8 mouse cellular contexts compared by ENCODE assay signal in genomic region chr10:121587371-121587840, GRCm38 (mm10). TPM values are rescaled to one million over a fixed set of nuclear protein-coding genes. Genes with fewer than 3 reads are reported as not detected.
DNase-seq lines count a peak whose midpoint lies in the region; ATAC-seq and TF ChIP-seq lines count a peak whose summit lies in the region.

No protein-coding gene starts in this region.

- H3K27ac ChIP-seq in spleen, adult 2 months (ENCODE audit: insufficient read depth, low read length): no peak overlapping the region
- H3K27ac ChIP-seq in forebrain, embryonic 13.5 days: no peak overlapping the region
- peak overlapping the region; percentile 85 for H3K27ac ChIP-seq in liver, embryonic 12.5 days
- H3K27ac ChIP-seq in stomach, postnatal 0 days (replicated peaks): peak overlapping the region; percentile 94

- no peak for TF ChIP-seq POLR2A in spleen, adult 2 months (IDR thresholded peaks at IDR 0.05; ENCODE audit: low read depth, low read length)

- H3K4me1 ChIP-seq in spleen, adult 2 months (ENCODE audit: control insufficient read depth, insufficient read depth, insufficient read length): peaks cover 4% of the 10 kb centered on the region
- peaks cover 14% of the 10 kb centered on the region for H3K4me1 ChIP-seq in forebrain, embryonic 13.5 days
- H3K4me1 ChIP-seq in liver, embryonic 12.5 days: peaks cover 28% of the 10 kb centered on the region
- H3K4me1 ChIP-seq in stomach, postnatal 0 days (replicated peaks; ENCODE audit: control insufficient read depth, insufficient read depth): no peaks in the 10 kb centered on the region

- no peaks in the 10 kb centered on the region for H3K9me3 ChIP-seq in forebrain, embryonic 13.5 days (replicated peaks)
- no peaks in the 10 kb centered on the region for H3K9me3 ChIP-seq in liver, embryonic 12.5 days (replicated peaks)
- no peaks in the 10 kb centered on the region for H3K9me3 ChIP-seq in stomach, postnatal 0 days (ENCODE audit: control insufficient read depth, low read length)

- peak overlapping the region; percentile 98 for H3K4me3 ChIP-seq in spleen, adult 2 months (ENCODE audit: extremely low read depth, insufficient read depth, insufficient read length)
- H3K4me3 ChIP-seq in forebrain, embryonic 13.5 days: peak overlapping the region; percentile 88
- peak overlapping the region; percentile 90 for H3K4me3 ChIP-seq in liver, embryonic 12.5 days
- H3K4me3 ChIP-seq in stomach, postnatal 0 days (ENCODE audit: low read depth, low read length): peak overlapping the region; percentile 86

- H3K4me2 ChIP-seq in forebrain, embryonic 13.5 days: peak overlapping the region; percentile 83
- H3K4me2 ChIP-seq in liver, embryonic 12.5 days: peak overlapping the region; percentile 83
- peak overlapping the region; percentile 69 for H3K4me2 ChIP-seq in stomach, postnatal 0 days (replicated peaks; ENCODE audit: low read depth)

- no peaks in the 10 kb centered on the region for H3K27me3 ChIP-seq in spleen, adult 2 months (ENCODE audit: control insufficient read depth, insufficient read depth, low read length)
- no peaks in the 10 kb centered on the region for H3K27me3 ChIP-seq in forebrain, embryonic 13.5 days
- no peaks in the 10 kb centered on the region for H3K27me3 ChIP-seq in liver, embryonic 12.5 days (replicated peaks)
- no peaks in the 10 kb centered on the region for H3K27me3 ChIP-seq in stomach, postnatal 0 days (ENCODE audit: control insufficient read depth, insufficient read depth, low read length)

- no peak for ATAC-seq in forebrain, embryonic 13.5 days
- no peak for ATAC-seq in liver, embryonic 12.5 days
- no peak for ATAC-seq in stomach, postnatal 0 days (ENCODE audit: low FRiP score, low TSS enrichment)

- H3K36me3 ChIP-seq in spleen, adult 2 months (ENCODE audit: control insufficient read depth, insufficient read depth, low read length): peaks cover 5% of the 10 kb centered on the region
- peaks cover 37% of the 10 kb centered on the region for H3K36me3 ChIP-seq in forebrain, embryonic 13.5 days (ENCODE audit: poor library complexity, severe bottlenecking)
- H3K36me3 ChIP-seq in liver, embryonic 12.5 days: peaks cover 64% of the 10 kb centered on the region
- H3K36me3 ChIP-seq in stomach, postnatal 0 days (ENCODE audit: control insufficient read depth, insufficient read depth, low read length): peaks cover 7% of the 10 kb centered on the region; the same call in 1 of the 2 replicates

- H3K9ac ChIP-seq in forebrain, embryonic 13.5 days: peak overlapping the region; percentile 93; the same call in 1 of the 2 replicates
- H3K9ac ChIP-seq in liver, embryonic 12.5 days: peak overlapping the region; percentile 92
- H3K9ac ChIP-seq in stomach, postnatal 0 days (ENCODE audit: low read length): peak overlapping the region; percentile 95; the same call in 1 of the 2 replicates

- no peak for DNase-seq in spleen, adult 2 months (ENCODE audit: low read depth in 1 of 2, low spot score in 2 of 2)
- no peak for DNase-seq in spleen, postnatal 10 days (ENCODE audit: low spot score in 2 of 2)
- DNase-seq in stomach, postnatal 0 days (ENCODE audit: low spot score): no peak
- DNase-seq in adrenal gland, postnatal 14 days: no peak
- DNase-seq in adipocyte (ENCODE audit: low spot score): no peak
- DNase-seq in cerebellum, adult 11 months: no peak

- TF ChIP-seq CTCF in spleen, adult 2 months (IDR thresholded peaks at IDR 0.05; ENCODE audit: extremely low read depth, insufficient read depth, insufficient read length, insufficient replicate concordance): no peak
- no peak for TF ChIP-seq CTCF in stomach, postnatal 0 days (IDR thresholded peaks at IDR 0.05; ENCODE audit: low read depth)

- 32% methylated on average over 6 of the region's 6 CpGs for WGBS in spleen, adult 2 months
- WGBS in forebrain, embryonic 13.5 days: 71% methylated on average over 6 of the region's 6 CpGs
- WGBS in liver, embryonic 12.5 days (ENCODE audit: insufficient replicate concordance): 58% methylated on average over 6 of the region's 6 CpGs
- WGBS in stomach, postnatal 0 days: 48% methylated on average over 6 of the region's 6 CpGs

- TF ChIP-seq EP300 in stomach, postnatal 0 days (optimal IDR thresholded peaks at IDR 0.05): no peak

RNA-seq across cellular contexts. Expression of gene Tbk1, which starts 0.8 kb away (rescaled TPM):
- polyA plus RNA-seq in spleen, adult 2 months (2012; rRNA removed): 8.6 and 9.8 TPM in 2 replicates
- 31.7 and 37.1 TPM in 2 replicates for polyA plus RNA-seq in forebrain, embryonic 13.5 days (2015; fragmentation: Nextera tagmentation; extraction: Ambion mirVana)
- 24.8 and 25.8 TPM in 2 replicates for polyA plus RNA-seq in liver, embryonic 12.5 days (2016; fragmentation: Nextera tagmentation; extraction: Ambion mirVana)
- polyA plus RNA-seq in stomach, postnatal 0 days (2015; fragmentation: Nextera tagmentation; extraction: Ambion mirVana): 16.6 TPM in 2 replicates
- total RNA-seq in adrenal gland, postnatal 14 days (2021): 37.3 and 39.5 TPM in 2 replicates

RNA-seq across cellular contexts. Expression of gene Xpot, which starts 38.7 kb away (rescaled TPM):
- polyA plus RNA-seq in spleen, adult 2 months (2012; rRNA removed): 44.0 and 63.8 TPM in 2 replicates
- 37.9 and 38.3 TPM in 2 replicates for polyA plus RNA-seq in forebrain, embryonic 13.5 days (2015; fragmentation: Nextera tagmentation; extraction: Ambion mirVana)
- polyA plus RNA-seq in liver, embryonic 12.5 days (2016; fragmentation: Nextera tagmentation; extraction: Ambion mirVana): 67.8 and 68.8 TPM in 2 replicates
- 24.5 and 24.8 TPM in 2 replicates for polyA plus RNA-seq in stomach, postnatal 0 days (2015; fragmentation: Nextera tagmentation; extraction: Ambion mirVana)
- total RNA-seq in adrenal gland, postnatal 14 days (2021): 53.6 and 56.4 TPM in 2 replicates

RNA-seq across cellular contexts. Expression of gene D930020B18Rik, which starts 54.0 kb away (rescaled TPM):
- 0.02 TPM in 1 of 2 replicates, not detected in the other for polyA plus RNA-seq in spleen, adult 2 months (2012; rRNA removed)
- polyA plus RNA-seq in forebrain, embryonic 13.5 days (2015; fragmentation: Nextera tagmentation; extraction: Ambion mirVana): 0.11 TPM in 1 of 2 replicates, not detected in the other
- polyA plus RNA-seq in liver, embryonic 12.5 days (2016; fragmentation: Nextera tagmentation; extraction: Ambion mirVana): 0.11 and 0.18 TPM in 2 replicates
- 1.2 and 1.5 TPM in 2 replicates for polyA plus RNA-seq in stomach, postnatal 0 days (2015; fragmentation: Nextera tagmentation; extraction: Ambion mirVana)
- not detected in 2 replicates for total RNA-seq in adrenal gland, postnatal 14 days (2021)

Comparison
In these comparisons a context has a peak if more than half of its experiments do, and no peak if none do; other contexts are left out.
1. H3K27ac ChIP-seq: peak in liver, embryonic 12.5 days (single experiment) and stomach, postnatal 0 days (single experiment); none in spleen, adult 2 months (single experiment) and forebrain, embryonic 13.5 days (single experiment).
2. Peak in every context shown above with its lines, with median percentiles within 50 percentile points of each other: H3K4me3 ChIP-seq, H3K4me2 ChIP-seq and H3K9ac ChIP-seq.